Mouse (Mus musculus) embryonic fibroblast, embryonic 13.5 days (primary cell): ENCODE measurements at regions not wholly inside any gene's neighbourhood (a gene's known extent, or its start where the extent isn't known, plus 50 kb on each side); places are given as distances from the start of the nearest gene placed in this dataset.

Source experiments
- CTCF ChIP-seq: IDR thresholded peaks from 2 replicates; pipeline ENCODE4 v1.5.1; 2011; ENCODE audit warnings: mild to moderate bottlenecking, control low read depth, low read length, moderate library complexity, borderline replicate concordance; ENCODE audit not compliant: insufficient read depth
- POLR2A ChIP-seq: IDR thresholded peaks from 2 replicates; pipeline ENCODE4 v1.6.1; 2011; ENCODE audit warnings: low read depth, mild to moderate bottlenecking, control low read depth, low read length, moderate library complexity

DNA sequence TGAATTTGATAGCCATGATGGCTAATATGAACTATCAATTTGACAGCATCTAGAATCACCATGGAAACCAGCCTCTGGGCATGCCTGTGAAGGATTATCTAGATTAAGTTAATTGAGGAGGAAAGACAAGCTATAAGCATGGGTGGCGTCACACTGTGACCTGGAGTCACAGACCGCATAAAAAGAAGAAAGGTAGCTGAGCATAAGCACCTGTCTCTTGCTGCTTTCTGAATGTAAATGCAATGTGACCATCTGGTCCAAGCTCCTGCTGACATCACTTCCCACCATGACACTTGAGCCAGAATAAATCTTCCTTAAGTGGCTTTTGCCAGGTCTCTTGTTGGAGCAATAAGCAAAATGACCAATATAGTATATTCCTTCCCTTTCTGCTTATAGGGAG, 113.4 kb upstream of the Gm17728 start:
- TF ChIP-seq CTCF = no peak
- TF ChIP-seq POLR2A = no peak
